Comparison of ENCODE assay signal across 17 mouse cellular contexts in the genomic region with DNA sequence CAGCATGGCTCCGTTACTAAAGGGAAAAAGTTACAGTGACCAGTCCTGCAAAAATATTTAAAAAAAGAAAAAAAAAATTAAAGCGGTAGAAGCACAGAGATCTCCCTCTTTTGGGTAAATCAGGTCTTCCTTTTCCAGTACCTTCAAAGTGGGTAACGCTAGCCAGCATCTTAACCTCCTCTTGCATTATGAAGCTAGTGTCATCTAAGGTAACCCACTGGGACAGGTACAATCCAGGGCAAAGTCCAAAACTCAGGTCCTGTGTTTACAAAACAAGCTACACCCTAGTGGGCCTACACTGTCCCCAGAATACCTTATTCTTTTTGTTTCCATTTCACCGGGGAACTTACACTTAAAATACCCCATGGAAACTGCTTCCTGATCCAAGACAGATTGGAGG. TPM values are rescaled to one million over a fixed set of nuclear protein-coding genes. Genes with fewer than 3 reads are reported as not detected.
"Had no signal": no experiment of that assay in that cellular context is flagged by ENCODE, and none has a peak within 500 bp of the region (broad histone marks: within the 10 kb centered on the region; RNA-seq: fewer than 3 reads in every experiment).

No protein-coding gene starts in this region.

- H3K9me3 ChIP-seq: liver, embryonic 15.5 days; midbrain, embryonic 12.5 days; midbrain, embryonic 15.5 days; stomach, embryonic 15.5 days had no signal

- ATAC-seq: intestine, postnatal 0 days; midbrain, embryonic 15.5 days had no signal

- H3K4me2 ChIP-seq: liver, embryonic 15.5 days; midbrain, embryonic 12.5 days; midbrain, embryonic 15.5 days; stomach, embryonic 15.5 days had no signal

- H3K4me3 ChIP-seq: left cerebral cortex, adult 2 months; liver, embryonic 15.5 days; midbrain, embryonic 12.5 days; midbrain, embryonic 15.5 days; stomach, embryonic 15.5 days had no signal

- H3K36me3 ChIP-seq: liver, embryonic 15.5 days; midbrain, embryonic 12.5 days; midbrain, embryonic 15.5 days; stomach, embryonic 15.5 days had no signal

- DNase-seq: kidney, adult 2 months; kidney, postnatal 25 days; layer of hippocampus, postnatal 36 days; lung, adult 2 months; thymus, postnatal 25 days had no signal

- H3K27ac ChIP-seq: kidney, postnatal 0 days; left cerebral cortex, adult 2 months; liver, embryonic 15.5 days; macrophage; midbrain, embryonic 12.5 days; midbrain, embryonic 15.5 days; stomach, embryonic 15.5 days had no signal

- H3K27me3 ChIP-seq: liver, embryonic 15.5 days; midbrain, embryonic 12.5 days; midbrain, embryonic 15.5 days; stomach, embryonic 15.5 days had no signal

- H3K9ac ChIP-seq: liver, embryonic 15.5 days; midbrain, embryonic 12.5 days; midbrain, embryonic 15.5 days; stomach, embryonic 15.5 days had no signal

RNA-seq across cellular contexts. Expression of a gene that starts 15.7 kb away (rescaled TPM):
- polyA plus RNA-seq: intestine, embryonic 14.5 days; kidney, embryonic 14.5 days; limb, embryonic 11.5 days; lung, embryonic 16.5 days; macrophage; midbrain, embryonic 12.5 days had no signal
